Mouse (Mus musculus) midbrain, embryonic 14.5 days (tissue): ENCODE measurements around the gene Maco1. TPM values are rescaled to one million over a fixed set of nuclear protein-coding genes. Genes with fewer than 3 reads are reported as not detected.

Experiments
- polyA plus RNA-seq: library from polyadenylated mRNA; unstranded; fragments of >200 nt; fragmentation: Nextera tagmentation; extraction: Ambion mirVana; gene quantifications from 2 replicates; pipeline ENCODE4 v1.2.1, GENCODE M21; 2014

Maco1 gene
- polyA plus RNA-seq, 1 experiment from 2014 or later, result 100 TPM

Other genes starting within 250 kb of the Maco1 start
- gene Man1c1, start 149.1 kb downstream of the Maco1 start, polyA plus RNA-seq, result 3.9 and 4.9 TPM in 2 replicates
- gene Ldlrap1, start 85.3 kb downstream of the Maco1 start, polyA plus RNA-seq, result 0.69 and 1.9 TPM in 2 replicates
- 0.54 and 0.61 TPM in 2 replicates for gene Rhd, start 11.2 kb upstream of the Maco1 start, polyA plus RNA-seq
- gene Tmem50a, start 61.7 kb upstream of the Maco1 start, polyA plus RNA-seq, result 196 and 210 TPM in 2 replicates
- 526 and 563 TPM in 2 replicates for gene Rsrp1, start 70.2 kb upstream of the Maco1 start, polyA plus RNA-seq
- 53.4 and 61.2 TPM in 2 replicates for gene Syf2, start 77.6 kb upstream of the Maco1 start, polyA plus RNA-seq